Mouse (Mus musculus) CD4-positive, CD25-positive, alpha-beta regulatory T cell, adult 9 weeks (primary cell): ENCODE data around the gene Habp4. TPM values are rescaled to one million over a fixed set of nuclear protein-coding genes. Genes with fewer than 3 reads are reported as not detected.

Experiments used
- polyA plus RNA-seq: library from polyadenylated mRNA; unstranded; fragments of 100-300 nt; shearing (Covaris generic); gene quantifications from one replicate; pipeline ENCODE4 v1.2.1, GENCODE M21; 2017

Gene Habp4
- 2.0 TPM for polyA plus RNA-seq

DNA sequence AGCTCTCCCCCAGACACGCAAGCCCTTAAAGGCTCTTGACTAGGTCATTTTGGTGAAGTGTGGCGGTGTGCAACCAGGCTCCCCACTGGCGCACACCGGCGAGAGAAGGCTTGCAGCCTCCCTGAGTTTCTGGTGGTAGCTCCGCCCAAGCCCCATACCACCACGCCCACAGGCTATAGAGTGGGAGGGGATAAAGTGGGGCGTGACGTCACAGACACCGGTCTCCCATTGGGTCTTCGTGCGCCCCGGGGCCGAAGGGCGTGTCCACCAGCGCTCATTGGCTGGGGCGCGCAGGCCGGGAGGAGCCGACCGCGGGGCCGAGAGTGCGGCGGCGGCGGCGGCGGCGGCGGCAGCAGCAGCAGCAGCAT is at the start of gene Habp4:
Gene Habp4 (plus strand): TSS at position 277 of the 368 bp plus-strand sequence.

DNA sequence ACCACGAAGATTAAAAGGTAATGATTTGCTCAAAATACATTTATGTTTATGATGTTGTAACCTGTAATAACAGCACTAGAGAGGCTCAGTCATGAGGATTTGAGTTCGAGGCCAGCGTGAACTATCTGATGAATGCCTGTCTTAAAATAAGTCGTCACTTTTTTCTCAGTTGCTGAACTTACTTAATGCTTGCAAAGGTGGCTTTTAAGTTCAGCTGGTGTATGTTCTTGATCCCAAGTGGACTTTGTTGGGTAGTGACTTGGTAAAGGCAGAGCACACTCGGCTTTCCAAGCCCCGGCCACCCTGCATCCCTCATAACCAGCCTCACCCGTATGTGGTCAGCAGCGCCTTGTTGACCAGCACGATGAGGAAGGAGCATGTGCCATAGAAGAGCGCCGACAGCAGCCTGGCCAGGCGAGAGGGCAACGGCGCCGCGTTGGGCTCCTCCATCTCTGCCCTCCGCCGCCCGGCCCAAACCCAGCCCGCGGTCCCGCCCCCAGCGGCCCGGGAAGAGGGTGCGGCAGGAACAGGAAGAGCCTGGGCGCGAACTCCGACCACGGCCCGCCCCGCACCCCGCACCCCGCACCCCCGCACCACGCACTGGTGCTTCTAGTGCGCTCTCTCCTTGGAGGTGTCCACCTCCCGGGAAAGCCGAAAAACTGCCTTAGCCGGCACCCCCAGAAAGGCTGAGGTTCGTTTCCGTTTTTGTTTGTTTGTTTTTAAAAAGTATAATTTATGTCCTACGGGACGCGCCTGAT is 32.6 kb upstream of the Habp4 start, which contains the start of gene Slc35d2:
Gene Slc35d2 (minus strand): TSS at position 511 of the 758 bp plus-strand sequence.

DNA sequence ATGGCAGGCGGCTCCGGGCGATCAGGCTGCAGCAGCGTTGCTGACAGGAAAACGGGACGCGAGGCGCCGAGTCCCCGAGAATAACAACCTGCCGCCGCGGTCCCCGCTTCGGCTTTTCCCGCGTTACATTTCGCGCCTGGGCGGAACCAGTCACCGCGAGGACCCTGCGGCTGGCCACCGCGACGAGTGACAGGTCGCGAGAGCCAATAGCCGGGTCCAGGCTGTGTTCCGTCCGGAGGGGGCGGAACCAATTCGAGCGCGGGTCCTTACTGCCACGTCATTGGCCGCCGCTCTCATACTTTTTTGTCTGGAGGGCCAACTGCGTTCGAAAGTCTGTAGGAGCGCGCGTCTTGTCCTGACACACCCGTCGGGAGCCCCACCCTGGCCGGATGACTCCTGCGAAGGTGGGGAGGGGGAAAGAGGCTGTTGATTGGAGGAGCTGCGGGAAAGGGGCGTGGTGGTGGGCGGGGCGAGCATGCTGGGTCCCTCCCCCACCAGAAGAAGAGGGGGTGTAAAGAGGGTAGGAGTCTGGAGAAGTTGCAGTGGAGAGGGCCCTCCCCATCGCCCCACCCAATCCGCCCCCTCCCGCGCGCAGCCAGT is 8.4 kb upstream of the Habp4 start, which contains the start of gene Zfp367:
Gene Zfp367 (minus strand): TSS at position 120 of the 600 bp plus-strand sequence.

Other genes starting within 250 kb of the Habp4 start
- not detected for gene Hsd17b3, start 72.6 kb upstream of the Habp4 start, polyA plus RNA-seq
- gene Slc35d2, start 32.5 kb upstream of the Habp4 start, polyA plus RNA-seq: 35.4 TPM
- gene Zfp367, start 8.6 kb upstream of the Habp4 start, polyA plus RNA-seq: 7.8 TPM
- gene Cdc14b, start 113.5 kb downstream of the Habp4 start, polyA plus RNA-seq: 11.4 TPM
- 5.5 TPM for gene Aaed1, start 150.9 kb downstream of the Habp4 start, polyA plus RNA-seq
- 20.4 TPM for gene Ctsl, start 209.1 kb downstream of the Habp4 start, polyA plus RNA-seq